14 mouse cellular contexts compared by ENCODE assay signal in the genomic region with DNA sequence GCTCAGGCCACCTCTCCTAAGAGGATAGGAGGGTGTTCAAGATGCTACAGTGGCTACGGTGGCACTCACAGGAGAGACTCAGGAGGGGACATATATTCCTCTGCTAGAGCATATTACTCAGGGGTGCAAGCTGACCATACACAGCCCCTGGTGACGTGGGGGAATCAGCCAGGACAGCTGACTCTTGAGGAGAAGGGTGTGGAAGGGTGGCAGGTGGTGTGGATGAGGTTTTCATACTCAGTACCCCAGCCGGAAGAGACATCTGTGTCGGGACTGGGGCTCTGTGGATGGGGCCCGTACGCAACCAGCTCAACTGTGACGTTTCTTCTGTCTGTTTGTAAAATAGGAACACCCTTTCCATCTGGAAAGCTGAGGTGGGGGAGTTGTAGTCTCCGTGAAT.
"Had no signal": no experiment of that assay in that cellular context is flagged by ENCODE, and none has a peak within 500 bp of the region (broad histone marks: within the 10 kb centered on the region; RNA-seq: fewer than 3 reads in every experiment).

No protein-coding gene starts in this region.

- H3K9me3 ChIP-seq: kidney, embryonic 15.5 days; limb, embryonic 12.5 days; liver, embryonic 13.5 days; lung, embryonic 15.5 days had no signal

- H3K27ac ChIP-seq: liver, embryonic 13.5 days had no signal

- H3K4me2 ChIP-seq: kidney, embryonic 15.5 days; limb, embryonic 12.5 days; liver, embryonic 13.5 days; midbrain, embryonic 11.5 days had no signal

- H3K36me3 ChIP-seq: kidney, embryonic 15.5 days; limb, embryonic 12.5 days; liver, embryonic 13.5 days; lung, embryonic 15.5 days had no signal

- ATAC-seq: liver, postnatal 0 days; midbrain, embryonic 16.5 days had no signal

- H3K27me3 ChIP-seq: kidney, embryonic 15.5 days; limb, embryonic 12.5 days; lung, embryonic 15.5 days had no signal

- DNase-seq: kidney, adult 18-20 months; kidney, postnatal 25 days; liver; liver, embryonic 13.5 days; liver, postnatal 0 days; right cerebral cortex, adult 18-20 months; right cerebral cortex, postnatal 25 days; thymus, adult 2 months; thymus, postnatal 25 days had no signal

- H3K9ac ChIP-seq: kidney, embryonic 15.5 days; liver, embryonic 13.5 days; liver, postnatal 0 days; lung, embryonic 15.5 days had no signal

- H3K4me3 ChIP-seq: kidney, embryonic 15.5 days; limb, embryonic 12.5 days; liver, embryonic 13.5 days; lung, embryonic 15.5 days had no signal
